In the genomic region with DNA sequence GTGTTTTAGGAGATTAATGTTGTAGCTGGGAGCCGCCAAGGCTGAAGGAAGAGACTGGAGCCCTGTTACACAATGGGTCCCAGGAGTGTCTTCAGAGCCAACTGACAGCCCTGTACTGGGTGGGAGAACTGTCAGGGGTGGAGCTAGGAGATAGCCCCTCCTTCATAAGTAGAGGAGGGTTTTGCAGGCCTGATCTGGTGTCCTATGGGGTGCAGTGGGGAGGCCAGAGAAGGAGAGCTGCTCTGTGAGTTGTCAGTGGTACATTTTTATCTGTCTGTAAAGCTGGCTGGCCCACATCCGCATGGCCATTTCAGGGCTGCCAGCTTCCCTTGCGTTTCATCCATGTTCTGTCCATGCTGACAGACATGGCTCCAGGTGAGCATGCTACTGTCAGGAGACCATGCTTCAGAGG, we compare ENCODE assay signal across 9 mouse cellular contexts. TPM values are rescaled to one million over a fixed set of nuclear protein-coding genes. Genes with fewer than 3 reads are reported as not detected.
DNase-seq lines count a peak whose midpoint lies in the region; ATAC-seq lines count a peak whose summit lies in the region.
"Had no signal": no experiment of that assay in that cellular context is flagged by ENCODE, and none has a peak within 500 bp of the region (broad histone marks: within the 10 kb centered on the region; RNA-seq: fewer than 3 reads in every experiment).

No protein-coding gene starts in this region.

- H3K27me3 ChIP-seq in heart, embryonic 16.5 days (ENCODE audit: control insufficient read depth, insufficient read depth, low read length): no peaks in the 10 kb centered on the region
- no peaks in the 10 kb centered on the region for H3K27me3 ChIP-seq in lung, embryonic 16.5 days (ENCODE audit: control insufficient read depth, insufficient read depth, low read depth, low read length)
- H3K27me3 ChIP-seq: embryonic facial prominence, embryonic 12.5 days had no signal

- no peak overlapping the region for H3K4me3 ChIP-seq in heart, embryonic 16.5 days (ENCODE audit: low read length)
- H3K4me3 ChIP-seq in lung, embryonic 16.5 days (ENCODE audit: low read length): no peak overlapping the region
- H3K4me3 ChIP-seq: embryonic facial prominence, embryonic 12.5 days had no signal

- H3K27ac ChIP-seq in heart, embryonic 16.5 days (ENCODE audit: low read length): peak overlapping the region; percentile 88
- H3K27ac ChIP-seq in lung, embryonic 16.5 days (ENCODE audit: low read length): peak overlapping the region; percentile 27; the same call in 1 of the 2 replicates
- H3K27ac ChIP-seq: embryonic facial prominence, embryonic 12.5 days had no signal

- 23% methylated on average over 3 of the region's 3 CpGs for WGBS in heart, embryonic 16.5 days
- WGBS in lung, embryonic 16.5 days: 66% methylated on average over 3 of the region's 3 CpGs

- no peak overlapping the region for H3K4me2 ChIP-seq in heart, embryonic 16.5 days (ENCODE audit: low read depth, low read length)
- H3K4me2 ChIP-seq in lung, embryonic 16.5 days (ENCODE audit: low read depth, low read length): no peak overlapping the region
- H3K4me2 ChIP-seq: embryonic facial prominence, embryonic 12.5 days had no signal

- peak; percentile 71 for DNase-seq in adrenal gland, adult 2 months
- DNase-seq in adrenal gland, postnatal 4 days (ENCODE audit: low spot score in 2 of 2): no peak
- peak; percentile 72 for DNase-seq in adipocyte (ENCODE audit: low spot score)
- DNase-seq in layer of hippocampus, adult 18-20 months (ENCODE audit: low spot score in 2 of 2): no peak
- no peak for DNase-seq in retina, postnatal 1 day
- no peak for DNase-seq in right cerebral cortex, postnatal 25 days

- peak; percentile 42; the same call in 1 of the 2 replicates for ATAC-seq in heart, embryonic 16.5 days (replicated peaks; ENCODE audit: extremely low read depth, insufficient read depth, low FRiP score)
- ATAC-seq in lung, embryonic 16.5 days (ENCODE audit: low read depth): peak; percentile 67

- peaks cover 97% of the 10 kb centered on the region for H3K4me1 ChIP-seq in heart, embryonic 16.5 days (ENCODE audit: control insufficient read depth, insufficient read depth, low read length)
- peaks cover 58% of the 10 kb centered on the region for H3K4me1 ChIP-seq in lung, embryonic 16.5 days (replicated peaks; ENCODE audit: control insufficient read depth, insufficient read depth, low read length)

- H3K9me3 ChIP-seq in heart, embryonic 16.5 days (replicated peaks; ENCODE audit: control insufficient read depth, low read length): no peaks in the 10 kb centered on the region
- H3K9me3 ChIP-seq in lung, embryonic 16.5 days (ENCODE audit: control insufficient read depth, low read length): no peaks in the 10 kb centered on the region
- H3K9me3 ChIP-seq: embryonic facial prominence, embryonic 12.5 days had no signal

- peak overlapping the region; percentile 62; the same call in 1 of the 2 replicates for H3K9ac ChIP-seq in heart, embryonic 16.5 days (ENCODE audit: low read length)
- no peak overlapping the region for H3K9ac ChIP-seq in lung, embryonic 16.5 days (ENCODE audit: low read length)
- H3K9ac ChIP-seq: embryonic facial prominence, embryonic 12.5 days had no signal

- H3K36me3 ChIP-seq in heart, embryonic 16.5 days (ENCODE audit: control insufficient read depth, insufficient read depth): no peaks in the 10 kb centered on the region
- no peaks in the 10 kb centered on the region for H3K36me3 ChIP-seq in lung, embryonic 16.5 days (ENCODE audit: control insufficient read depth, insufficient read depth, low read length)

RNA-seq across cellular contexts. Expression of a gene that starts 20.9 kb away (rescaled TPM):
- total RNA-seq in adrenal gland, adult 2 months (2021): 100 to 1,000 TPM in 1 of 2 experiments, 10 to 100 TPM in 1; 90.8 to 142 TPM
- polyA plus RNA-seq in adrenal gland, adult 2 months (2012; rRNA removed): 72.7 and 95.8 TPM in 2 replicates
- 100 to 1,000 TPM; 105 to 122 TPM for total RNA-seq in adrenal gland, postnatal 4 days (2021)
- 20.6 and 22.6 TPM in 2 replicates for polyA plus RNA-seq in heart, embryonic 16.5 days (2015; fragmentation: Nextera tagmentation; extraction: Ambion mirVana)
- 20.4 and 22.4 TPM in 2 replicates for polyA plus RNA-seq in lung, embryonic 16.5 days (2015; fragmentation: Nextera tagmentation; extraction: Ambion mirVana)
- 10 to 100 TPM; 86.3 to 88.2 TPM for total RNA-seq in layer of hippocampus, adult 18-20 months (2021)

Comparison
In these comparisons a context has a peak if more than half of its experiments do, and no peak if none do; other contexts are left out.
1. DNase-seq: peak in adrenal gland, adult 2 months (single experiment) and adipocyte (single experiment); none in adrenal gland, postnatal 4 days (0 of 2), layer of hippocampus, adult 18-20 months (0 of 2), retina, postnatal 1 day (single experiment) and right cerebral cortex, postnatal 25 days (single experiment).